Mouse (Mus musculus) C2C12 (cell line): ENCODE results near the gene Ddo. TPM values are rescaled to one million over a fixed set of nuclear protein-coding genes. Genes with fewer than 3 reads are reported as not detected.

ENCODE experiments used
- H3K27me3 ChIP-seq: one replicate; pipeline ENCODE4 v1.6.1; 2011; ENCODE audit not compliant: control insufficient read depth, insufficient read depth, insufficient read length
- H3K36me3 ChIP-seq: one replicate; pipeline ENCODE4 v1.6.1; 2011; ENCODE audit not compliant: control insufficient read depth, insufficient read depth
- H3K4me3 ChIP-seq: one replicate; pipeline ENCODE4 v1.5.1; 2011; ENCODE audit warnings: mild to moderate bottlenecking, control low read depth; ENCODE audit not compliant: poor library complexity, insufficient read depth, severe bottlenecking
- H3K79me2 ChIP-seq: one replicate; pipeline ENCODE4 v1.6.1; 2011; ENCODE audit not compliant: control insufficient read depth, insufficient read depth
- H3K79me3 ChIP-seq: one replicate; pipeline ENCODE4 v1.6.1; 2011; ENCODE audit warnings: low read depth, control low read depth
- H3ac ChIP-seq: one replicate; pipeline ENCODE3; 2011; ENCODE audit warnings: low read depth; ENCODE audit not compliant: control insufficient read depth, insufficient read length
- CEBPB ChIP-seq: IDR thresholded peaks from one replicate; pipeline ENCODE4 v1.6.1; 2011; ENCODE audit warnings: low read depth, mild to moderate bottlenecking, control low read depth, moderate library complexity
- CTCF ChIP-seq: IDR thresholded peaks from one replicate; pipeline ENCODE4 v1.5.1; 2011; ENCODE audit not compliant: control insufficient read depth, insufficient read depth, insufficient read length
- FOSL1 ChIP-seq: IDR thresholded peaks from one replicate; pipeline ENCODE4 v1.8.0; 2011; ENCODE audit warnings: mild to moderate bottlenecking, low read length; ENCODE audit not compliant: poor library complexity, insufficient read depth, severe bottlenecking
- MAX ChIP-seq: IDR thresholded peaks from one replicate; pipeline ENCODE4 v1.6.1; 2011; ENCODE audit warnings: mild to moderate bottlenecking, control low read depth
- MYOD1 ChIP-seq: IDR thresholded peaks from one replicate; pipeline ENCODE4 v1.6.1; 2011; ENCODE audit warnings: low read depth; ENCODE audit not compliant: control insufficient read depth, insufficient read length
- MYOG ChIP-seq: IDR thresholded peaks from one replicate; pipeline ENCODE4 v1.6.1; 2011; ENCODE audit not compliant: control insufficient read depth, insufficient read length; ENCODE audit errors: extremely low read depth
- USF1 ChIP-seq: IDR thresholded peaks from one replicate; pipeline ENCODE4 v1.6.1; 2011; ENCODE audit warnings: low read depth, mild to moderate bottlenecking, control low read depth, moderate library complexity
- polyA plus RNA-seq: library from polyadenylated mRNA; unstranded; fragments of >200 nt; fragmentation: generic; extraction: Trizol; gene quantifications from one replicate; pipeline ENCODE4 v1.2.1, GENCODE M21; 2012; ENCODE audit warnings: missing spikeins

Ddo gene
- polyA plus RNA-seq, 1 experiment, result not detected

GRCm38 (mm10) chr10:40666943-40667342 is 37.1 kb downstream of the Ddo start:
- Histone ChIP-seq H3K79me2 (no peaks in the 10 kb centered on the region), H3K79me3 (no peaks in the 10 kb centered on the region), H3K36me3 (no peaks in the 10 kb centered on the region), H3K27me3 (no peaks in the 10 kb centered on the region), H3K4me3 (no peak overlapping the region), H3ac (no peak overlapping the region)
- TF ChIP-seq MAX, result no peak
- peak; percentile 11 for TF ChIP-seq MYOD1
- TF ChIP-seq MYOG, result no peak
- no peak for TF ChIP-seq USF1
- no peak for TF ChIP-seq CTCF
- no peak for TF ChIP-seq FOSL1

- Histone ChIP-seq H3K27me3 (no peaks in the 10 kb centered on the region), H3K36me3 (no peaks in the 10 kb centered on the region), H3K79me2 (no peaks in the 10 kb centered on the region), H3K4me3 (no peak overlapping the region), H3ac (no peak overlapping the region), H3K79me3 (no peaks in the 10 kb centered on the region)
- TF ChIP-seq MAX, result no peak
- TF ChIP-seq CTCF, result no peak
- no peak for TF ChIP-seq MYOD1
- TF ChIP-seq MYOG, result no peak
- TF ChIP-seq CEBPB, result no peak
- TF ChIP-seq USF1, result no peak
Measured at GRCm38 (mm10) chr10:40668640-40669039, 38.8 kb downstream of the Ddo start.

- TF ChIP-seq CTCF (no peak), FOSL1 (no peak), MAX (no peak), MYOG (no peak), USF1 (no peak), CEBPB (no peak)
- H3K79me2 ChIP-seq, result no peaks in the 10 kb centered on the region
- no peaks in the 10 kb centered on the region for H3K36me3 ChIP-seq
- no peaks in the 10 kb centered on the region for H3K79me3 ChIP-seq
- no peak overlapping the region for H3ac ChIP-seq
- no peak overlapping the region for H3K4me3 ChIP-seq
- no peaks in the 10 kb centered on the region for H3K27me3 ChIP-seq
Measured at GRCm38 (mm10) chr10:40672587-40673296, 42.9 kb downstream of the Ddo start.

GRCm38 (mm10) chr10:40673297-40673665 is 43.5 kb downstream of the Ddo start:
- H3K79me3 ChIP-seq, result no peaks in the 10 kb centered on the region
- H3K27me3 ChIP-seq, result no peaks in the 10 kb centered on the region
- H3K36me3 ChIP-seq, result no peaks in the 10 kb centered on the region
- no peak overlapping the region for H3K4me3 ChIP-seq
- H3K79me2 ChIP-seq, result no peaks in the 10 kb centered on the region
- TF ChIP-seq MAX (no peak), MYOG (no peak), CEBPB (no peak), MYOD1 (no peak), USF1 (no peak), FOSL1 (no peak), CTCF (no peak)
- H3ac ChIP-seq, result no peak overlapping the region

GRCm38 (mm10) chr10:40674151-40674550 is 44.3 kb downstream of the Ddo start:
- no peak overlapping the region for H3K4me3 ChIP-seq

More at GRCm38 (mm10) chr10:40674151-40674550, 44.3 kb downstream of the Ddo start:
- no peaks in the 10 kb centered on the region for H3K79me2 ChIP-seq
- no peak for TF ChIP-seq USF1
- TF ChIP-seq MYOD1, result no peak
- no peak for TF ChIP-seq FOSL1
- no peak for TF ChIP-seq MAX
- TF ChIP-seq CTCF, result no peak
- TF ChIP-seq MYOG, result no peak
- no peak for TF ChIP-seq CEBPB
- no peak overlapping the region for H3ac ChIP-seq
- no peaks in the 10 kb centered on the region for H3K79me3 ChIP-seq
- no peaks in the 10 kb centered on the region for H3K36me3 ChIP-seq
- H3K27me3 ChIP-seq, result no peaks in the 10 kb centered on the region
